Mouse (Mus musculus) spleen, postnatal 10 days (tissue): ENCODE measurements around the gene Gnb4.

ENCODE experiments used
- DNase-seq, 2 experiments: peaks; one replicate each; pipeline ENCODE4 v3.0.0; 2021 to 2022; ENCODE audit warnings: low spot score in 2 of 2

Gnb4 gene

DNA sequence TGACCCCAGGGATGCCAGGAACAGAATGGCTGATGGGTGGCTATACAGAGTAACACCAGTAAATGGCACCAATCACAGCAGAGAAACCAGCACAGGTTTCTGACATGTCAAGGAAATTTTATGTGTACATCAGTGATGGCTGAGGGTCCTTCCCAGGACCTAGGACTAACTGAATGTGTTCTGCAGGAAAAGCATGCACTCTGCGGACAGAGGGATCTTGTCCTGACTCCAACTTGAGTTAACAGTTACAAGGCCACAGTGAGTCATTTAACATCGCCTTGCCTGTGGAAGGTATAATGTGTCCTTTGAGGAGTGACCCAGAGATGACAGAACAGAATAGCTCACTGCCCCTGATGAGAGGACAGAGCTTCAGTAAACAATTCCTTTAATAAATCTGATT is 1.6 kb downstream of the Gnb4 start:
- no peak for DNase-seq

DNA sequence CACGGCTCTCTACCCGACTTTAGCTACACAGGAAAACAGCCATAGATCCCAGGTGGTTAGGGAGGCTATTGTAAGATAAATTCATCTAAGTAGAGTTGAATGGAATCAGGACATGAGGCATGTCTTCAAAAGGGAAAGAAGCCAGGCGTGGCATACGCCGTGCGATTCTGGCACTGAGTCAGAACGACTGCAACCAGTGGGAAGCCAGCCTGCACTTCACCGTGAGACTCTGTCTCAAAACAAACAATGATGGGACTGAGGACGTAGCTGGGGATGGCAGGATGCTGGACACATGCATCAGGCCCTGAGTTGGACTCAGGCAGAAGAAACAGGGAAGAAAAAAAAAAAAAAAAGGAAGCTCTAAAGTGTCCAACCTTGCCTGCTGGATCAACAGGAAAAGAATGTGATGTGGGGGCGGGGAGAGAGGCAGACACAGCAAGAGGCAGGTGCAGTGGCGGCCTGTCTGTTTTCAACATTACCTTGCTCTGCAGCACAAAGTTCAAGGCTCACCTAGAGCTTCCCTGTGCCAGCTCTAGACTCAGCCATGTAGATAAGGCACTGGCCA is 4.7 kb downstream of the Gnb4 start:
- no peak for DNase-seq

- peak in 1 of 2 experiments; percentile 40 for DNase-seq
Measured at GRCm38 (mm10) chr3:32610560-32610959, 5.8 kb downstream of the Gnb4 start.

DNA sequence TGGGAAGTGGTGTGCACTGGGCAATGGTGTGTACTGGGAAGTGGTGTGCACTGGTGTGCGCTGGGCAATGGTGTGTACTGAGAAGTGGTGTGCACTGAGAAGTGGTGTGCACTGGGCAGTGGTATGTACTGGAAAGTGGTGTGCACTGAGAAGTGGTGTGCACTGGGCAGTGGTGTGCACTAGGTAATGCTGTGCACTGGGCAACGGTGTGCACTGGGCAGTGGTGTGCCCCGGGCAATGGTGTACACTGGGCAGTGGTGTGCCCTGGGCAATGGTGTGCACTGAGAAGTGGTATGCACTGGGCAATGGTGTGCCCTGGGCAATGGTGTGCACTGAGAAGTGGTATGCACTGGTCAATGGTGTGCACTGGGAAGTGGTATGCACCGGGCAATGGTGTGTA is 7.2 kb downstream of the Gnb4 start:
- no peak for DNase-seq

- no peak for DNase-seq
Measured at GRCm38 (mm10) chr3:32601055-32601454, 15.3 kb downstream of the Gnb4 start.

GRCm38 (mm10) chr3:32599328-32599727 is 17.1 kb downstream of the Gnb4 start:
- no peak for DNase-seq

GRCm38 (mm10) chr3:32595080-32595479 is 21.3 kb downstream of the Gnb4 start:
- DNase-seq: no peak

GRCm38 (mm10) chr3:32586274-32586673 is 30.1 kb downstream of the Gnb4 start:
- DNase-seq: no peak

- no peak for DNase-seq
Measured at GRCm38 (mm10) chr3:32583489-32583888, 32.9 kb downstream of the Gnb4 start.

DNA sequence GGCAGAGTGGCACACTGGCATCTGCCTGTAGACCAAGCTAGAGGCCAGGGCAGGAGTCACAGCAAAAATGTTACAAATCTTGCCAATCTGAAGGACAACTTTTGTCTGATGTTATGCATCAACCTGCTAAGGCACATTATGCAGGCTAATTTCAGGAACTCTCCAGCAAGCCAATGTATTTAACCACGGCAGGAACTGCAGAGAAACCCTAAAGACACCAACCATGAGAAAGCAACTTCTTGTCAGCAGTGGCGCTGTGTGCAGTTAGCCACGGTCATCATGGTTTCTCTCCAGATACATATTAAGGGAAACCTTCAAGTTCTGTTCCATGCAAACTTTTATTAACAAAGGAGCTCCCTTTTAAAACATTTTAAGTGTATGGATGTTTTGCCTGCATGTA is 34.5 kb downstream of the Gnb4 start:
- DNase-seq: no peak

GRCm38 (mm10) chr3:32580738-32581137 is 35.6 kb downstream of the Gnb4 start:
- DNase-seq: no peak

- DNase-seq: no peak
Measured at GRCm38 (mm10) chr3:32578772-32579171, 37.6 kb downstream of the Gnb4 start.

DNA sequence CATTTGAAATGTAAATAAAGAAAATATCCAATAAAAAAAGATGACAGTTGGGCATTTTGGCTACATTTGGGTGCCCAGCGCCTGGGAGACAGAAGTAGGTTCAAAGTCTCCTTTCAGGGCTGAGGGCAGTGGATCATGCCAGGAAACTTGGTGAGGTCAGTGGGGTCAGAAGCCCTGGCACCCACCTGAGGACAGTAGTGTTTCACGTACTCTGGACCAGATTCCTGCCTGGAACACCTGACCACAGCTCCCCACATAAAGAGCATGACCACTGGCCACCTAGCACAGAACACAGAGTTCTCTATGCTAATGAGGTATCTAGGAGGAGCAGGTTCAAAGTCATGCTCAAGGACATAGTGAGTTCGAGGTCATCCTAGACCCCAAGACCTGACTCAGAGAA is 41.2 kb downstream of the Gnb4 start:
- DNase-seq: no peak

- DNase-seq: no peak
Measured at GRCm38 (mm10) chr3:32573881-32574280, 42.5 kb downstream of the Gnb4 start.

DNA sequence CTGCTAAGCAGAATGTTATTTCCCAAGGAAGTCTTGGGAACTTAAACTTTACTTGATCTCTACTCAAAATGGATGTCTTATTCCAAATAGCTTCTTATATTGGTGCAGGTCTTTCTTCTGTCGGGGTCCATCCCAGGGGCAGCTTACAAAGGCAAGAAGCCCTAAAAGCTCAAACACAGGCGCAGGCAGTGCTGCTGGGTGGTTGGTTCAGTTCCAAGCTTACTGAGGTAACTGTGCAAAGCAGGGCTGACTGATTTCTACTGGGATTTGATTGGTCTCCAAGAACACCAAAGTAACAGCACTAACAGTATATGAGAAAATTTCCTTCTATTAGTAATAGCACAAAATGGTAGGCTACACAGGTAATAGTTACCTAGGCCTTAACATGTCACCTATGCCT is 43.3 kb downstream of the Gnb4 start:
- no peak for DNase-seq

DNA sequence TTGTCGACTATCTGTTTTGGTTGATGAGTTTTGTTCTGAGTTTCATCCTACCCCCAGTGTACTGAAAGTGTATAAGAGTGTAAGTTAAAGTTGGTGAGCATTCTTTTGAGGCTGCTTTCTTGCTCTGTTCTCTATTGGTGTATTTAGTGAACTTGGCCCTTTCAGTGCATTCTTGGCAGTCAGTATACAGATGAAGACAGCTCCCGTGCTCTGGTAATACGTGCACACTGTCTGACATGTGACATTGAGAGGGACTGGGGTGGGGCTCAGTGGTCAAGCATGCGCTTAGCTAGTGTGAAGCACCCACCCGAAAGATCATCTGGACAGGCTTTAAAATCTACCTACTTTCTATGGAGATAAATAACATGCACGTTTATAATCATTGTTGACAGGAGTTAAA is 53.0 kb downstream of the Gnb4 start:
- DNase-seq: no peak

GRCm38 (mm10) chr3:32553061-32553460 is 63.3 kb downstream of the Gnb4 start:
- peak in 1 of 2 experiments; percentile 42 for DNase-seq

- DNase-seq: no peak
Measured at GRCm38 (mm10) chr3:32538091-32538490, 78.3 kb downstream of the Gnb4 start.

GRCm38 (mm10) chr3:32537556-32537955 is 78.8 kb downstream of the Gnb4 start:
- no peak for DNase-seq

- no peak for DNase-seq
Measured at GRCm38 (mm10) chr3:32535692-32536091, 80.7 kb downstream of the Gnb4 start.
